Mouse (Mus musculus) lung, postnatal 0 days (tissue): Measurements from ENCODE around the gene Dnhd1. TPM values are rescaled to one million over a fixed set of nuclear protein-coding genes. Genes with fewer than 3 reads are reported as not detected.
A peak's percentile ranks its signal among the peaks of the same experiment; 100 is the strongest.
"Not testable (repeated sequence)": the region's sequence is repeated elsewhere in the genome, so short reads cannot be mapped to it uniquely, and the experiment has no call there.

Source experiments
- ATAC-seq: fragments of 200-750 bp; cut with Nextera tagmentation; 2 replicates; pipeline ENCODE4 v1.8.0; 2017; ENCODE audit warnings: moderate library complexity
- DNase-seq: peaks from one replicate; pipeline ENCODE4 v3.0.0-alpha.2; 2016; ENCODE audit warnings: low spot score
- H3K27ac ChIP-seq: fragments of 300-500 bp; sonication (generic); 2 replicates; pipeline ENCODE4 v1.5.1; 2014; ENCODE audit warnings: antibody characterized with exemption, mild to moderate bottlenecking, low read length, mixed read lengths
- H3K27me3 ChIP-seq: fragments of 300-500 bp; sonication (generic); replicated peaks from 2 replicates; pipeline ENCODE4 v1.6.1; 2014; ENCODE audit warnings: low read length, mixed read lengths; ENCODE audit not compliant: insufficient read depth
- H3K36me3 ChIP-seq: fragments of 300-500 bp; sonication (generic); 2 replicates; pipeline ENCODE4 v1.6.1; 2014; ENCODE audit warnings: low read length, mixed read lengths; ENCODE audit not compliant: insufficient read depth
- H3K4me1 ChIP-seq: fragments of 300-500 bp; sonication (generic); 2 replicates; pipeline ENCODE4 v1.6.1; 2014; ENCODE audit warnings: antibody characterized with exemption, low read depth, low read length, mixed read lengths; ENCODE audit not compliant: insufficient read depth
- H3K4me2 ChIP-seq: fragments of 300-500 bp; sonication (generic); replicated peaks from 2 replicates; pipeline ENCODE4 v1.6.1; 2014; ENCODE audit warnings: low read depth, mild to moderate bottlenecking, low read length, moderate library complexity, mixed read lengths
- H3K4me3 ChIP-seq: fragments of 300-500 bp; sonication (generic); 2 replicates; pipeline ENCODE4 v1.5.1; 2014; ENCODE audit warnings: low read depth, low read length
- H3K9ac ChIP-seq: fragments of 300-500 bp; sonication (generic); replicated peaks from 2 replicates; pipeline ENCODE4 v1.6.1; 2014; ENCODE audit warnings: low read depth, mild to moderate bottlenecking
- H3K9me3 ChIP-seq: fragments of 300-500 bp; sonication (generic); 2 replicates; pipeline ENCODE4 v1.6.1; 2016; ENCODE audit warnings: low read length, mixed read lengths
- CTCF ChIP-seq: IDR thresholded peaks from 2 replicates; pipeline ENCODE4 v1.5.1; 2016; ENCODE audit warnings: antibody characterized with exemption, mild to moderate bottlenecking
- EP300 ChIP-seq: IDR thresholded peaks from 2 replicates; pipeline ENCODE4 v1.6.1; 2016; ENCODE audit warnings: antibody characterized with exemption, mild to moderate bottlenecking, control low read depth
- WGBS: fragments of 180-500 bp; shearing (Covaris S2); extraction: QIAGEN DNeasy Blood & Tissue Kit; methylation state at CpG from one replicate; pipeline ENCODE4 v1.1.7; 2014; 5-methylcytosine and 5-hydroxymethylcytosine counted together
- polyA plus RNA-seq: library from polyadenylated mRNA; unstranded; fragments of >200 nt; fragmentation: Nextera tagmentation; extraction: Ambion mirVana; gene quantifications from 2 replicates; pipeline ENCODE4 v1.2.1, GENCODE M21; 2015

Dnhd1 gene
- polyA plus RNA-seq, 1 experiment from 2014 or later: 0.79 TPM

DNA sequence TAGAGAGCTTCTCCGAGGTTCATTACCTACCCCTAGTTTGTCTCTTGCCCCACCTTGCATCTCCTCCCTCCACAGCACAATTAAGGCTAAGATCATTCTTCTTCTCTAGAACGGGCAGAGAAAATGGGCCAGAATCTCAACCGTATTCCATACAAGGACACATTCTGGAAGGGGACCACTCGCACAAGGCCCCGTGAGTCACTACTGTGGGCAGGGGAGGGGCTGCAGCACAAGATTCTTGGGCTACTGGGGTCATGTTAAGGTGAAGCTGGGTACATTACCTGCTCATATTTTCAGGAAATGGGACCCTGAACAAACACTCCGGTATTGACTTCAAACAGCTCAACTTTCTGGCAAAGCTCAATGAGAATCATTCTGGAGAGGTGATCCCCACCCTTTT lies 90.2 kb downstream of the Dnhd1 start:
- Histone ChIP-seq H3K4me2 (no peak overlapping the region), H3K4me3 (no peak overlapping the region), H3K27ac (no peak overlapping the region)

DNA sequence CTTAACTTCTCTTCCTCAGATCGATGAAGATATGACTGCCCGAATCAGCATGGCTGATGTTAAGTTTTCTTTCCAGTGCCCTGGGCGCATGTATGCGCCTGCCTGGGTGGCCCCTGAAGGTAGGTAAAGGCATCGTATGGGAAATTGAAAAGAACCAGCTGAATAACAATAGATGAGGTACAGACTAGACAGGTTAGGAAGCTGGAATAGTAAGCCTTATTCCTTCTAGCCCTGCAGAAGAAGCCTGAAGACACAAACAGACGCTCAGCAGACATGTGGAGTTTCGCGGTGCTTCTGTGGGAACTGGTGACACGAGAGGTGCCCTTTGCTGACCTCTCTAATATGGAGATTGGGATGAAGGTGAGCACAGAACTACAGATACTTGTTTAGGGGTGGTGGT lies 91.4 kb downstream of the Dnhd1 start:
- no peaks in the 10 kb centered on the region for H3K9me3 ChIP-seq
- no peak overlapping the region for H3K4me3 ChIP-seq
- H3K36me3 ChIP-seq: peaks cover 32% of the 10 kb centered on the region; the same call in 1 of the 2 replicates
- H3K27me3 ChIP-seq: no peaks in the 10 kb centered on the region
- no peak overlapping the region for H3K27ac ChIP-seq
- TF ChIP-seq EP300 (no peak), CTCF (no peak)
- ATAC-seq: no peak
- no peak overlapping the region for H3K4me2 ChIP-seq
- H3K9ac ChIP-seq: no peak overlapping the region
- peaks cover 10% of the 10 kb centered on the region; the same call in 1 of the 2 replicates for H3K4me1 ChIP-seq
- no peak for DNase-seq
- WGBS: 85% methylated on average over 9 of the region's 9 CpGs

More for the DNA sequence above, 90.2 kb downstream of the Dnhd1 start:
- no peaks in the 10 kb centered on the region for H3K9me3 ChIP-seq
- WGBS: 68% methylated on average over 6 of the region's 6 CpGs
- TF ChIP-seq EP300 (no peak), CTCF (no peak)
- H3K36me3 ChIP-seq: peaks cover 32% of the 10 kb centered on the region; the same call in 1 of the 2 replicates
- DNase-seq (peak; percentile 11), ATAC-seq (no peak)
- H3K9ac ChIP-seq: no peak overlapping the region
- no peaks in the 10 kb centered on the region for H3K27me3 ChIP-seq
- H3K4me1 ChIP-seq: peaks cover 10% of the 10 kb centered on the region; the same call in 1 of the 2 replicates

DNA sequence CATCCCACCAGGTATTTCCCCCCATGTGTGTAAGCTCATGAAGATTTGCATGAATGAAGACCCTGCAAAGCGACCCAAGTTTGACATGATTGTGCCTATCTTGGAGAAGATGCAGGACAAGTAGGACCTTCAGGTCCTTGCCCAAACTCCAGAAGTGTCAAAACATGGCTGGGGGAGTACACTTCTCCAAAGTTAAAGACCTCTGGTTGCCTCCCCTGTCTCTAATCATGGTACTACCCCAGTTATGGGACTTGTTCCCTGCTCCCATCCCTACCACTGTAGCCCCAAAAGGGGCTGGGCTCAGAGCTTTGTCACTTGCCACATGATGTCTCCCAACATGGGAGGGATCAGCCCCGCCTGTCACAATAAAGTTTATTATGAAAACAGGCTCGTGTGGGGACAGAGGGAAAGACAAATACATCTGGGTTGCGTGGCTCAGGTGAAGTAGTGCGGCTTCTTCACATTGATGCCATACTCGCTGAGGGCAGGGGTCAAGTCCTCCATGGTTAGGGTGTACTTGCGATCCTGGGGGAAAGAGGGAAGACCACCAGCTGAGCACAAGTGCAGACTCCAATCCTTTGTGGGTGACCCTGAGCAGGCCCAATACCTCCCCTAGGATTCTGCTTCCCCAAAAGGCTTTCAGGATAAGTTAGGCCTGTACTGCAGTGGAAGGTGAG lies 92.0 kb downstream of the Dnhd1 start:
- WGBS: 79% methylated on average over 7 of the region's 7 CpGs
- peaks cover 10% of the 10 kb centered on the region; the same call in 1 of the 2 replicates for H3K4me1 ChIP-seq
- not testable (repeated sequence) for H3K4me3 ChIP-seq, H3K27me3 ChIP-seq, DNase-seq, H3K4me2 ChIP-seq, H3K9ac ChIP-seq, H3K9me3 ChIP-seq, ATAC-seq, H3K27ac ChIP-seq
- peaks cover 32% of the 10 kb centered on the region; the same call in 1 of the 2 replicates for H3K36me3 ChIP-seq

DNA sequence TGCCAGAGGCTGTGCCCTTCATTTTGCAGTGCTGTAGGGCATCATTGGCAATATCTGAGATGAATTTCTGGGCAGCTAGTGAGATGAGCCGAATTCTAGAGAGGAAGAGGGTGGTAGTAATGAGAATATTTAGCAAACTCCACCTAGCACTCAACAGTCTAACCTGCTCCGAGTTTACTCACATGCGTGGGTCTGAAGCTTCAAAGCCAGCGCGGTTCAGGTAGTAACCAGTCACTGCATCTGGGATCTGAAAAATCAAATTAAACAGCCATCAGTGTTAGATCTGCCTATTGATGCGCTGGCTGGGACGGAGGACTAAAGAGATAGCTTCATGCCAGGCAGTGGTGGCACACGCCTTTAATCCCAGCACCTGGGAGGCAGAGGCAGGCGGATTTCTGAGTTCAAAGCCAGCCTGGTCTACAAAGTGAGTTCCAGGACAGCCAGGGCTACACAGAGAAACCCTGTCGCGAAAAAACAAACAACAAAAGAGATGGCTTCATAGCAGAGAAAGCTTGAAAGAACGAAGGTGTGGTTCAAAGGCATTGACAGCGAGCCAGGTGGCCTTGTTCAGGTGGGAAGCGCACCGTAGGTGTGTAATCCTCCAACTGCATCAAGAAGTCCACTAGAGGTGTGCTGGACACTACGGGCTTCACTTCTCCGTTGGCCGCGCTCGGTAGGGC lies 92.8 kb downstream of the Dnhd1 start:
- Histone ChIP-seq H3K4me2 (peak overlapping the region; percentile 97), H3K36me3 (peaks cover 32% of the 10 kb centered on the region; the same call in 1 of the 2 replicates), H3K9ac (peak overlapping the region; percentile 91), H3K27ac (peak overlapping the region; percentile 84), H3K4me3 (peak overlapping the region; percentile 85)
- not testable (repeated sequence) for H3K9me3 ChIP-seq, H3K27me3 ChIP-seq, DNase-seq, H3K4me1 ChIP-seq, ATAC-seq
- 30% methylated on average over 20 of the region's 20 CpGs for WGBS

DNA sequence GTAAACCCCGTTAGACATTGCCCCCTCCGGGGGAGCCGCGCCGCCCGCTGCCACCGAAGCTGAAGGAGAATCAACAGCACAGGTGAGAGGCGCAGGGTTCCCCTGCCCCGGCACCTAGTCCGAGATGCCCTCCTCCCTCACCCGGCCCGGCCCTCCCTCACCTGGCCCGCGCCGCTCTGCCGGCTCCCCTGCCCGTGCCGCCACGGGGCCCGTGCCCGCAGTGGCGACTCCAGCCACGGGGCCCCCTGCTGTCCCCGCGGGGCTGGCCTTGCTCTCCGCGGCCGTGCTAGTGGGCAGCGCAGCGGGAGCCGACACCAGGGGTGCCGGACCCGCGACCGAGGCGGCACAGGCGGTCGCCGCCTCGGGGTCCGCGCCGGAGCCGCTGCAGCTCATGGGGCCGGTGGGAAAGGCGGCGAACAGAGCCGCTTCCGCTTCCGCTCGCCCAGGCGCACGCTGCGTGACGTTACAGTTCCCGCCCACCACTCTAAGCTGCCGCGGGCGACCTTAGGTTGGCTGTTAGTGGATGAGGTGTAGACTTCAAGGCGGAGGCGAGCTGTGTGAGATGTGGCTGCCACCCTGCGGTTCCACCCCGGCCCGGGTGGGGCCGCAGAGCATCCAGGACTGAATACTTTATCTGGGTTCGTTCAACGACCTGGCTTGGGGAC lies 93.4 kb downstream of the Dnhd1 start, which contains the start of gene Taf10:
TSS of gene Taf10 (minus strand) at position 436 of the 665 bp plus-strand sequence.
- peaks cover 32% of the 10 kb centered on the region; the same call in 1 of the 2 replicates for H3K36me3 ChIP-seq
- no peak for TF ChIP-seq EP300
- TF ChIP-seq CTCF: peak; percentile 61
- H3K4me3 ChIP-seq: peak within 1 kb of the TSS; percentile 85
- H3K27me3 ChIP-seq: no peaks in the 10 kb centered on the region
- ATAC-seq (peak; percentile 98), DNase-seq (peak; percentile 97)
- H3K4me2 ChIP-seq: peak within 1 kb of the TSS; percentile 97
- H3K4me1 ChIP-seq: peaks cover 6% of the 10 kb centered on the region; the same call in 1 of the 2 replicates
- peak within 1 kb of the TSS; percentile 91 for H3K9ac ChIP-seq
- H3K9me3 ChIP-seq: no peaks in the 10 kb centered on the region
- under 1% methylated on average over 44 of the region's 67 CpGs for WGBS
- H3K27ac ChIP-seq: peak within 1 kb of the TSS; percentile 84

DNA sequence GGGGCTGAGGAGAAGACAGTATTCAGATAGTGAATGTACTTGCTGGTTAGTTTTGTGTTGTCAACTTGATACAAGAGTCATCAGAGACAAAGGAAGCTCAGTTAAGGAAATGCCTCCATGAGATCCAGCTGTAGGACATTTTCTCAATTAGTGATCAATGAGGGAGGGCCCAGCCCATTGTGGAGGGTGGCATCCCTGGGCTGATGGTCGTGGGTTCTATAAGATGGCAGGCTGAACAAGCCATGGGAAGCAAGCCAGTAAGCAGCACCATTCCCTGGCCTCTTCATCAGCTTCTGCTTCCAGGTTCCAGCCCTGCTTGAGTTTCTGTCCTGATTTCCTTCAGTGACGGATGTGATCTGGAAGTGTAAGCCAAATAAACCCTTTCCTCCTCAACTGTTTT lies 97.1 kb downstream of the Dnhd1 start:
- no peak for DNase-seq
- Histone ChIP-seq H3K27ac (no peak overlapping the region), H3K9me3 (no peaks in the 10 kb centered on the region), H3K4me3 (no peak overlapping the region), H3K9ac (no peak overlapping the region), H3K4me2 (no peak overlapping the region), H3K27me3 (no peaks in the 10 kb centered on the region), H3K4me1 (peaks cover 5% of the 10 kb centered on the region; the same call in 1 of the 2 replicates), H3K36me3 (0 out of 2 replicates have a peak, but pooled peaks cover 10% of the 10 kb centered on the region)
- ATAC-seq: no peak
- no peak for TF ChIP-seq EP300
- no peak for TF ChIP-seq CTCF
- 66% methylated on average over 2 of the region's 2 CpGs for WGBS
